Mouse (Mus musculus): ENCODE measurements at regions not wholly inside any gene's neighbourhood (a gene's known extent, or its start where the extent isn't known, plus 50 kb on each side); places are given as distances from the start of the nearest gene placed in this dataset.

- no peak for DNase-seq (ENCODE audit: low spot score)
Measured at GRCm38 (mm10) chr6:81731631-81732030, 191.8 kb upstream of the Gcfc2 start.

GRCm38 (mm10) chr6:81733527-81733926 is 189.9 kb upstream of the Gcfc2 start:
- no peak for DNase-seq (ENCODE audit: low spot score)

DNA sequence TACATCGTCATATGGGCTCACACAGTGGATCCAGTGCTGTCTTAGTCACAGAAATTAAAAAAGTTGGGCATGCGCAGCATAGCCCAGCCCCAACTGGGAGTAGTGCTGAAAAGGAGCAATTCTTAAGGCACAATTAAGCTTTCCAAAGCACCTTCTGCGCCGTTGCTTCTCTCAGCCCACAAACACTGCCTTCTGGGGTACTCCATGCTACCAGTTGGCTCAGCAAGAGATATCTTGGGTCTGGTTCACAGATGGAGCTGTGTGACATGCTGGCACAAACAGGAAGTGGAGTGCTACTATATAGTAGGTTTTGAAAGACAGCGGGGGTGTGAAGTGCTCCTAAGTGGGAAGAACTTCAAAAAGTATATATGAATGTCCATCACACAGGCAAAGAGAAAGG is 185.0 kb upstream of the Gcfc2 start:
- DNase-seq (ENCODE audit: low spot score): no peak

- no peak for DNase-seq (ENCODE audit: low spot score)
Measured at GRCm38 (mm10) chr6:81749681-81750080, 173.8 kb upstream of the Gcfc2 start.

GRCm38 (mm10) chr6:81751631-81752030 is 171.8 kb upstream of the Gcfc2 start:
- no peak for DNase-seq (ENCODE audit: low spot score)

DNA sequence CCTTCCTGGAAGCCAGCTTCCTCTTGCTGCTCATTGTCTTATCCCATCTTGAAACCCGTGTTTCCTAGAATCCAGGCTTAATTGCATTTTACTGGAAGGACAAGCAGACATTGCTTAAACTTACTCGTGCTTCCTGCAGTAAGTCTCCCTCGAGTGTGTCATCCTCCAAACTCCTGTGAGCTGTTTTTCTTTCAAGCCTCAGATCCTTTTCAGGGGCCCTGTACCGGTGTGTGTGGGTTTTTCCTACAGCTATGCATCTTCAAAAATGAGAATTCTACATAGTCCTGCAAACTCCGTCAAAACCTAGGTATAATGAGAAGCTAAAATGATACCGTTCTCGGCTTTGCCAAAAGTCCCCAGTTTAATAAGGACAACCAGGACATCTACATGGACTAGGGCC is 167.2 kb upstream of the Gcfc2 start:
- DNase-seq (ENCODE audit: low spot score): no peak

GRCm38 (mm10) chr6:81758876-81759275 is 164.6 kb upstream of the Gcfc2 start:
- no peak for DNase-seq (ENCODE audit: low spot score)

DNA sequence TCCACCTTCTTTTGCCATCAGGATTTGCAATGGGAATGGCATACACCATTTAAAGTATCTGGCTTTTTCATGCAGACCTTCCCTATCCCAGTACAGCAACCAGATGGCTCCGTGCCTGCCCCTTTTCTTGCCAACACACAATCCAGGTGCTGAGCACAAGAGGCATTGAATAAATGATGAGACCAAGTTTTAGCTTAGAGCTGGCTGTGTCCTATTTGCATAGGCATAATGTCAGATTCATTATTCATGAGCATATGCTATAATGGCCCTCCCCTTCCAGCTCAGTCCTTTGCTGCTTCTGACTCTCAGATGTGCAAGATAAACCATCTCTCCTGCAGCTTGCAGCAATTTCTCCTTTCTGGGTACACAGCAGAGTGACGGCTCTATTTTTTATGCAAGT is 163.3 kb upstream of the Gcfc2 start:
- DNase-seq (ENCODE audit: low spot score): no peak

- no peak for DNase-seq (ENCODE audit: low spot score)
Measured at GRCm38 (mm10) chr6:81765831-81766230, 157.6 kb upstream of the Gcfc2 start.

DNA sequence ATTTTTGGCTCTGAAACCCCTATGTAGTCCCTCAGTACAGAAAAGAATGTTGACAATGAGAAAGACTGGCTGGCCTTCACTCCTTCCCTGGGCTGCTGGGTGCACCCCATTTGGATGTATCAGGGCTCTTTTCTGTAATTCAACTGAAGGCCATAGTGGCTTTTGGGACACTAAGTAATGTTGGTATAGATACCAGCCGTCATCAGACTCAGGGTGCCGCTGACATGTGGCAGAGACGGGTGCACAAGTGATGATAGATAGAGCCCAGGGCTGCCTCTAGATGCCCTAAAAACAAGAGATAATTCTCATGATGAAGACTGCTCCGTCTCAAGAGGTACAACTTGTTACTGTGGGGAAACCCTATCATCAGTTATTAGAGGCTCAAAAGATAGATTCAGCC is 156.7 kb upstream of the Gcfc2 start:
- DNase-seq (ENCODE audit: low spot score): no peak

DNA sequence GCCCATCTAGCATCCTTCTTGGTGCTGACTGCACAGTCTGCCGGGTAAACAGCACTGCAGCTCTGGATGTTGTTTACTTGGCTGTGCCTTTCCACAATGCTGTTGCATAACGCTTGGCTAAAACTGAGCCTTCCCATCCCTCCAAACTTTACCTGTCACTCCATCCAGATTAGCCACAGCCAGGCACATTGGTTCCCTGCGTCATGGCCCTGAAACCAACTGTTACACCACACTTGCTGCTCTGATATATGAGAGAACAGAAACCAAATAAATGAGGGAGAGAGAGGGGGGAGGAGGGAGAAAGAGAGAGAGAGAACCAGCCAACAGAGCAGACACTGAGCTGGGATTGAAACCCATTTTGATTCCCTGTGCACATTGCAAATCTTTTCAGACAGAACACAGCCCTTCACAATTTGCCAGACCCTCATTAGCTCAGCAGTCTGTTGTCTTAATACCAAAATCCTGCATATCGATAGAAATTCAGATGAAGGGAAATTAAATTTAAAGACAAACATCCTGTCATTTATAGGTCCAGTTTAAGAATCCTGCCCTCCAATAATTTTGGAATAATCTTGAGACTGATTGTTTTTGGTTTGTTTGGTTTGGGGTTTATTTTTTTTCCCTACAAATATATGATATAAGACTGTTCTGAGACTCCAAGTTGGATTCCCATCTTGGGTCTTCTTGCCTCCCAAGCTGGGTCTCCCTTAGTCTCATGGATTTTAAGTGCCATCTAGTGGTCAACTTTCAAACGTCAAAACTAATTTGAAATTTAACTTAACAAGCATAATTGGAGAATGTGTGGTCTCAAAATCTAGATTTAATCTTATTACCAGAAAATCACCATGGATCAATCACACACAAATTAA is 154.6 kb upstream of the Gcfc2 start:
- no peak for DNase-seq (ENCODE audit: low spot score)

GRCm38 (mm10) chr6:81770301-81770700 is 153.2 kb upstream of the Gcfc2 start:
- DNase-seq (ENCODE audit: low spot score): no peak

- DNase-seq (ENCODE audit: low spot score): no peak
Measured at GRCm38 (mm10) chr6:81771862-81772261, 151.6 kb upstream of the Gcfc2 start.

DNA sequence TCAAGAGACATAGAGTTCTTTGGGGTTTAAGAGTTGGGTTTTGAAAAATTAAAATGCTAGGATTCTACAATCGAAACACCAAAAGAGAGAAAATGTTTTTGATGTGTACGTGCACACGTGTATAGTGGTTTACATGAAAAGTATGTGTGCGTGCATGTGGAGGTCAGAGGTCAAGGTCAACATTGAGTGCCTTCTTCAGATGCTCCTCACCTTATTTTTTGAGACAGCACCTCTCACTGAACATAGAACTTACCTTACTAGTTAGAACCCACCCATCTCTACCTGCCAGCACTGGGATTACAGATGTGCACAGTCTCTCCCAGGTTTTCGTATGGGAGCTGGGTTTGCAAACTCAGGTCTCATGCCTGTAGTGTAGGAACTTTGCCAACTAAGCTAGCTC is 141.3 kb upstream of the Gcfc2 start:
- DNase-seq (ENCODE audit: low spot score): no peak

DNA sequence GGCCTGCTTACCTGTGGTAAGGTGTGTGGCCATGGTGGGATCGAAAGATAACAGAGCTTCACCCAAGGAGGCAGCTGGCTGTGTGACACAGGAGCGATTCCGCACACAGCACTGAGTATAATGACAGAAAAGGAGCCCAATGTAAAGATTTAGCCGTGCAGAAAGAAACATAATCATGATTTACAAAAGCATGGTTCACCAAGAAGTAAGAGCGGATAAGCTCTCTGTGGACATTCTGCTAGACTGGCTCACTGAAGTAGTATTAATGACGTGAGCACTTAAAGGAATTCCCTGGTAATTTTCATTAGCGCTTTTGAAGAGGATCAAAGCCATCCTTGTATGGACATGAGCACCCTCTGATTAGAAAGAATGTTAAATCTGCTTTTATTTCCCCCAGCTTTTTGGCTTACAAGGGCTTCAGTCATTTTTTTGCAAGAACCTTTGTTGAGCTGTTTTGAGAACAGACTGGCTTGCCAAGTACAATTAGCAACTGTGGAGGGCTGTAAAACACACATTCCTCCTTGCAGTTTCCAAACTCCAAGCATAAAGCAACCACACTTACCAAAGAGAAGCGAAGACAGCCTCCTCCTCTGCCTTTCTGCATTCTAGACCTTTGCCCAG is 140.5 kb upstream of the Gcfc2 start:
- DNase-seq (ENCODE audit: low spot score): no peak

- DNase-seq (ENCODE audit: low spot score): peak; percentile 56
Measured at GRCm38 (mm10) chr6:81795281-81795680, 128.2 kb upstream of the Gcfc2 start.

- DNase-seq (ENCODE audit: low spot score): no peak
Measured at GRCm38 (mm10) chr6:81800822-81801221, 122.6 kb upstream of the Gcfc2 start.

GRCm38 (mm10) chr6:81801804-81802203 is 121.7 kb upstream of the Gcfc2 start:
- DNase-seq (ENCODE audit: low spot score): no peak

GRCm38 (mm10) chr6:81805942-81806341 is 117.5 kb upstream of the Gcfc2 start:
- DNase-seq (ENCODE audit: low spot score): no peak

DNA sequence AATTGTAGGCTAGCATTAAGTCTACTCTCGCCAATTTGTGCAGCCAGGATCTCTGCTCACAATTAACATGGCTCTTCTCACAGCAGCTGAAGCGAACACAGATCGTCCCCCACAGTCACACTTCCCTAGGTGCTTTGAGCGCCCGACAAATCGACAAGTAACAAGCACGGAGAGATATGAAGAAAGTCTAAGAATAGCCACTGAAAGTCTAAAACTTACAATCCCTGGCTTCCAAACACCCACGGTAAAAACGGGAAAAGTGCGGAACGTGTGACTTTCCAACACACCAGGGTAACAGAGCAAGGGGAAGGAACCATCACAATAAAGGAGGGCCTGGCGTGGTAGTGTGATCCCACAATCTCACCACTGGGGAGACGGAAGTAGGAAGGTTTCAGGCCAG is 114.8 kb upstream of the Gcfc2 start:
- no peak for DNase-seq (ENCODE audit: low spot score)

GRCm38 (mm10) chr6:81815248-81815961 is 108.1 kb upstream of the Gcfc2 start:
- peak; percentile 11 for DNase-seq (ENCODE audit: low spot score)

DNA sequence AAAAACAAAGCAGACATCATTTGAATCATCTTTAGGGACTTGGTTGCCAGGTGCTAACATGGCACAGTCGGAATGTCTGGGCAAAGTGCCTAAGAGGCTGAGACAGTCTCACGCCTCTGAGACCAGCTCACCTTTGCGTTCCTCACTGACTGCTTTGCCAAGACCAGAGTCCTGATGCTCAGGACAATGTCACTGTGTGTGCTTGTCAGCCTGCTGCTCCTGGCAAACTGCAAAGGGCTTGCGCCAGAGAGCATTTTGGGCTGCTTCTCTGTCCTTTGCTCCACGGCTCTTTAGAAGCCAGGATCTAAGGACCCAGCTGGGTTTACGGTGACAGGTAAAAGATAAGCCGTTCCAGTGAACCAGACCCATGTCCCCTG is 107.5 kb upstream of the Gcfc2 start:
- no peak for DNase-seq (ENCODE audit: low spot score)
